Mouse (Mus musculus) small intestine, adult 2 months (tissue): ENCODE measurements around the gene Slc26a8. TPM values are rescaled to one million over a fixed set of nuclear protein-coding genes. Genes with fewer than 3 reads are reported as not detected.

ENCODE experiments used
- H3K27ac ChIP-seq: fragments of 200-500 bp; 2 replicates; pipeline ENCODE4 v1.5.1; 2012; ENCODE audit warnings: low read depth, low read length, control low read depth, inconsistent platforms; ENCODE audit not compliant: insufficient read depth
- H3K27me3 ChIP-seq: fragments of 200-500 bp; 2 replicates; pipeline ENCODE4 v1.6.1; 2012; ENCODE audit warnings: mild to moderate bottlenecking, moderate library complexity, low read length, inconsistent platforms; ENCODE audit not compliant: control insufficient read depth, insufficient read depth
- H3K36me3 ChIP-seq: fragments of 200-500 bp; 2 replicates; pipeline ENCODE4 v1.6.1; 2012; ENCODE audit warnings: mild to moderate bottlenecking, low read length, control low read depth, inconsistent platforms; ENCODE audit not compliant: control insufficient read depth, insufficient read depth
- H3K4me1 ChIP-seq: fragments of 200-500 bp; 2 replicates; pipeline ENCODE4 v1.6.1; 2012; ENCODE audit warnings: low read length, inconsistent platforms, mixed read lengths; ENCODE audit not compliant: control insufficient read depth, insufficient read depth, insufficient read length
- H3K4me3 ChIP-seq: fragments of 200-500 bp; 2 replicates; pipeline ENCODE4 v1.5.1; 2012; ENCODE audit warnings: low read depth, mild to moderate bottlenecking, control low read depth, inconsistent platforms, low read length, moderate library complexity
- CTCF ChIP-seq: fragments of 200-500 bp; IDR thresholded peaks from 2 replicates; pipeline ENCODE4 v1.5.1; 2012; ENCODE audit warnings: low read depth, mild to moderate bottlenecking, control low read depth, inconsistent platforms, low read length, moderate library complexity, mixed read lengths; ENCODE audit not compliant: insufficient replicate concordance, insufficient read length; ENCODE audit errors: extremely low read depth
- POLR2A ChIP-seq: fragments of 200-500 bp; IDR thresholded peaks from 2 replicates; pipeline ENCODE4 v1.6.1; 2012; ENCODE audit warnings: low read depth, mild to moderate bottlenecking, control low read depth, inconsistent platforms, low read length, moderate library complexity
- WGBS: fragments of 180-500 bp; shearing (Covaris S2); methylation state at CpG from one replicate; pipeline ENCODE4 v1.1.7; 2018; 5-methylcytosine and 5-hydroxymethylcytosine counted together
- polyA plus RNA-seq: library from polyadenylated mRNA; depleted of rRNA; stranded (reverse); fragments of >200 nt; gene quantifications from 2 replicates; pipeline ENCODE4 v1.2.3, GENCODE M21; 2012

Slc26a8 gene
- polyA plus RNA-seq, 1 experiment: 0.14 TPM

GRCm38 (mm10) chr17:28698245-28698644 is 8.2 kb upstream of the Slc26a8 start:
- Histone ChIP-seq H3K27me3 (no peaks in the 10 kb centered on the region), H3K27ac (peak overlapping the region; percentile 44; the same call in 1 of the 2 replicates), H3K36me3 (peaks cover 1% of the 10 kb centered on the region; the same call in 1 of the 2 replicates), H3K4me1 (peaks cover 30% of the 10 kb centered on the region), H3K4me3 (no peak overlapping the region)
- no peak for TF ChIP-seq CTCF
- TF ChIP-seq POLR2A: no peak
- WGBS: 25% methylated on average over 4 of the region's 4 CpGs

DNA sequence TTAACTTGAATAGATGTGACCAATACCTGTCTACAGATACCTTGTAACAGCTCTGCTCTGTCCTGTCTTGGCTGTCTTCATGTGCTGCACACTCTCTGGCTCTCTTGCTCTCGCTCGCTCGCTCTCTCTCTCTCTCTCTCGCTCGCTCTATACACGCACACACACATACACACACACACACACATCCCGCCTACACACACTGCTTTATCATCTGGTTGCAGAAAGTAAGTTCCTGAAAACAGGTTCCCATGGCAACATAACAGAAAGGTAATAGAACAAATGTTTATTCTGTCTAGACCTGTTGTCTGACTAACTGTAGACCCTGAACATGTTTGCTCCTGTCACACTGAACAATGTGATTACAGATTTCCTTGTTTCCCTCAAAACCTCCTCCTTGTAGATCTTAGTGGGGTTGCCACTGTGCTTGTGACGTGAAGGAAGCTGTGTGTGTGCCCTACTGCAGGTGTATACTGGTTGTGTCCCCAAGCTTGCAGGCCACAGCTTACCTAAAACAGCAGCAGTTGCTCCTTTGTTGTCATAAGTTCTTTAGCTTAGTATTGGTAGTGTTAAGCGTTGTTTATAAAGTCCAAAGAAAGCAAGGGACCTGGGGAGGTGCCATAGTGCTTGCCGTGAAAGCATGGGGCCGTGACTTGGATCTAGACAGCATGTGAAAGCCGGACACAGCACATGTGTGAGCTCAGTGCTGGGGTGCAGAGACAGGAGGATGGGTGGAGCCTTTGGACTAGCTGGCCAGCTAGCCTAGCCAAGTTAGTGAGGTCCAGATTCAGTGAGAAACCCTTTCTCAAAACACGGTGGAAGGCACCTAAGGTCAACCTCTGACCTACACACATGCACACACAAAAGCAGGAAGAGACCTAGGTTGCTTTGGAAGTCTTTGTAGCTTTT is 7.5 kb upstream of the Slc26a8 start:
- Histone ChIP-seq H3K4me1 (peaks cover 30% of the 10 kb centered on the region), H3K36me3 (peaks cover 1% of the 10 kb centered on the region; the same call in 1 of the 2 replicates), H3K27ac (peak overlapping the region; percentile 44), H3K27me3 (no peaks in the 10 kb centered on the region), H3K4me3 (no peak overlapping the region)
- WGBS: 32% methylated on average over 13 of the region's 13 CpGs
- TF ChIP-seq POLR2A (no peak), CTCF (no peak)

DNA sequence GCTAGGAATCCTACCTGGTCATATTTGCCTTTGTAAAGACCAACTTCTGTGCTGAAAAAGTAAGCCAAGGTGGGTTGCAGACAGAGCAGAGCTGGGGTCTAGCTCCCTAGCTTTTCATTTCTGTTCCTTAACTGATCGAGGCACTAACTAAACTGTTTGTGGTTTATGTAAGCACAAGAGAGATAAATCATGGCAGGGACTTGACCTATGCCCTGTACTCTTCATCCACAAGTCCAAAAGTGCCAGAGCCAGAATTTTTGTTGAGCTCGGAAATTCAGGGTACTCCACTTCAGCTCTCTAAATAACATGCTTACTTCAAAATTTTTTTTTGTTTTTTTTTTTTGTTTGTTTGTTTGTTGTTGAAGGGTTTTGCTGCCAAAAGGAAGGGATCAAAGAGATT is 6.6 kb upstream of the Slc26a8 start:
- H3K36me3 ChIP-seq: peaks cover 1% of the 10 kb centered on the region; the same call in 1 of the 2 replicates
- H3K4me3 ChIP-seq: no peak overlapping the region
- 3% methylated on average over 2 of the region's 2 CpGs for WGBS
- no peaks in the 10 kb centered on the region for H3K27me3 ChIP-seq
- H3K27ac ChIP-seq: peak overlapping the region; percentile 77
- no peak for TF ChIP-seq CTCF
- peaks cover 27% of the 10 kb centered on the region for H3K4me1 ChIP-seq

- 77% methylated on average over 4 of the region's 4 CpGs for WGBS
- Histone ChIP-seq H3K4me1 (peaks cover 28% of the 10 kb centered on the region), H3K27ac (no peak overlapping the region), H3K36me3 (peaks cover 1% of the 10 kb centered on the region; the same call in 1 of the 2 replicates), H3K4me3 (no peak overlapping the region), H3K27me3 (no peaks in the 10 kb centered on the region)
- no peak for TF ChIP-seq POLR2A
- TF ChIP-seq CTCF: no peak
These were observed 4.8 kb upstream of the Slc26a8 start for GRCm38 (mm10) chr17:28694832-28695231.

DNA sequence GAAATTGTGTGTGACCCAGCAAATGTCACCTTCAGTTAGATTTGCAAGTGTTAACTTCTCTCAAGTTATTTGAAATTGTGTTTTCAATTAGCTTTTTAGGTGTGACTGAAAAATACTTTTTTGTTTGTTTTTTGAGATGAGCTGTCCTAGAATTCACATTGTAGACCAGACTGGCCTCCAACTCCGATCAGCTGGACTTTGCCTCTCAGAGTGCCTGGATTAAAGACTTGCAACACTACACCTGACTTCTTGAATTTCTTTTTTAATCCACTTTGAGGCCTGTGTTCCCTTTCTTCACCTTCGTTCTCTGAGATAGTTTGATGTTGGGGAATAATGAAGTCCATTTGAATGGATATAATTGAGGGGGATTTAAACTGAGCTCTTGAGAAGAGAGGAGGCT is 4.0 kb upstream of the Slc26a8 start:
- no peaks in the 10 kb centered on the region for H3K27me3 ChIP-seq
- no peak overlapping the region for H3K4me3 ChIP-seq
- H3K36me3 ChIP-seq: peaks cover 1% of the 10 kb centered on the region; the same call in 1 of the 2 replicates
- no peak overlapping the region for H3K27ac ChIP-seq
- peaks cover 27% of the 10 kb centered on the region for H3K4me1 ChIP-seq
- no peak for TF ChIP-seq CTCF
- TF ChIP-seq POLR2A: no peak
- 39% methylated on average over 2 of the region's 2 CpGs for whole genome bisulfite sequencing

GRCm38 (mm10) chr17:28693086-28693485 is 3.1 kb upstream of the Slc26a8 start:
- Histone ChIP-seq H3K27ac (peak overlapping the region; percentile 18; the same call in 1 of the 2 replicates), H3K36me3 (peaks cover 1% of the 10 kb centered on the region; the same call in 1 of the 2 replicates), H3K4me3 (no peak overlapping the region), H3K27me3 (no peaks in the 10 kb centered on the region), H3K4me1 (peaks cover 22% of the 10 kb centered on the region)
- TF ChIP-seq CTCF: no peak
- TF ChIP-seq POLR2A: no peak
- WGBS: 4% methylated on average over 3 of the region's 3 CpGs

- WGBS: under 1% methylated on average over 18 of the region's 18 CpGs
- TF ChIP-seq CTCF: no peak
- no peak for TF ChIP-seq POLR2A
- H3K4me3 ChIP-seq: peak overlapping the region; percentile 90
- H3K27ac ChIP-seq: peak overlapping the region; percentile 79
- peaks cover 16% of the 10 kb centered on the region for H3K4me1 ChIP-seq
- no peaks in the 10 kb centered on the region for H3K27me3 ChIP-seq
- H3K36me3 ChIP-seq: peaks cover 1% of the 10 kb centered on the region; the same call in 1 of the 2 replicates
These were observed 2.3 kb upstream of the Slc26a8 start for GRCm38 (mm10) chr17:28692341-28692710.
